9 mouse cellular contexts compared by ENCODE assay signal in the genomic region with DNA sequence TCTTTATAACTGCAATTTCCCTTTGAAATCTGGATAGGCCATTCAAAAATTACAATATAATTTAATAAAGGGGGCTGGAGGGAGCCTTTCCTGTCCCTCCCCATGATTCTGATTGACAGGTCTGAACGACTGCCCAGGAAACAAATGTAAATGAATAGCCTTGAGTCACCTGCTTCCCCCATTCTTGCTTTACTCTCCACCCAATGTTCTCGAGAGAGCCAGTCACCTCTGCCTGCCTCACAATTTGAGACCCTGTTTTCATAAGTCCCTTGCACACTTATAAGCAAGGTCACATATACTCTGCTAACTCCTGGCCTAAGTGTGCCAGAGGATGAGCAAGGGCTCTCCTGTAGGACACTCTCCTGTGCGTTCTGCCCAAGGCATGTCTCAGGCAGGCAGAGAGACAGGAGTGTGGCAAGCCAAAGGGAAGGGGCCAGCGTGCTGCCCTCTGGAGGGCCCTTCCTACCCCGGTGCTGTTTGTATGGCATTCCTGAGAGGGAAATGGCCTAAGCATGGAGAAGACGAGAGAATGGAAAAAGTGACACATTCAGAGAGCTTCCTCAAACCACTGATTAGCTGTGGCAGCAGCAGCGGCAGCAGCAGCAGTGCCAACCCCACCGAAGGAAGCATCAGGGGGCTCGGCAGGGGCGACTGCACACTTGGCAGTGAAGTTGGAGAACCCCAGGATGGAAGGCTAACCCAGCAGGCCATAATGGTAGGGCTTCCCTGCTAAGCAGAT. TPM values are rescaled to one million over a fixed set of nuclear protein-coding genes. Genes with fewer than 3 reads are reported as not detected.
A peak's percentile ranks its signal among the peaks of the same experiment; 100 is the strongest.
DNase-seq lines count a peak whose midpoint lies in the region; ATAC-seq lines count a peak whose summit lies in the region.
"Had no signal": no experiment of that assay in that cellular context is flagged by ENCODE, and none has a peak within 500 bp of the region (broad histone marks: within the 10 kb centered on the region; RNA-seq: fewer than 3 reads in every experiment).

No protein-coding gene starts in this region.

- peak overlapping the region; percentile 17 for H3K9ac ChIP-seq in forebrain, embryonic 13.5 days
- H3K9ac ChIP-seq in intestine, embryonic 16.5 days (ENCODE audit: low read depth, low read length): peak overlapping the region; percentile 21; the same call in 1 of the 2 replicates
- H3K9ac ChIP-seq in neural tube, embryonic 14.5 days (replicated peaks; ENCODE audit: low read depth, low read length): no peak overlapping the region

- H3K4me3 ChIP-seq in forebrain, embryonic 13.5 days: 0 out of 2 replicates have a peak overlapping the region, but pooled peaks have one; percentile 2
- no peak overlapping the region for H3K4me3 ChIP-seq in intestine, embryonic 16.5 days (ENCODE audit: low read length)
- no peak overlapping the region for H3K4me3 ChIP-seq in neural tube, embryonic 14.5 days (ENCODE audit: low read depth, low read length)

- peak overlapping the region; percentile 6 for H3K4me2 ChIP-seq in forebrain, embryonic 13.5 days
- peak overlapping the region; percentile 14 for H3K4me2 ChIP-seq in intestine, embryonic 16.5 days (ENCODE audit: low read depth, low read length)
- peak overlapping the region; percentile 16; the same call in 1 of the 2 replicates for H3K4me2 ChIP-seq in neural tube, embryonic 14.5 days (ENCODE audit: low read depth, low read length)

- H3K36me3 ChIP-seq in forebrain, embryonic 13.5 days (ENCODE audit: poor library complexity, severe bottlenecking): no peaks in the 10 kb centered on the region
- no peaks in the 10 kb centered on the region for H3K36me3 ChIP-seq in intestine, embryonic 16.5 days (ENCODE audit: control insufficient read depth, insufficient read depth, low read length)
- H3K36me3 ChIP-seq in neural tube, embryonic 14.5 days (ENCODE audit: control insufficient read depth, insufficient read depth, low read length): no peaks in the 10 kb centered on the region

- no peaks in the 10 kb centered on the region for H3K27me3 ChIP-seq in forebrain, embryonic 13.5 days
- H3K27me3 ChIP-seq in intestine, embryonic 16.5 days (replicated peaks; ENCODE audit: control insufficient read depth, insufficient read depth, low read length): no peaks in the 10 kb centered on the region
- no peaks in the 10 kb centered on the region for H3K27me3 ChIP-seq in neural tube, embryonic 14.5 days (ENCODE audit: control insufficient read depth, insufficient read depth, low read length)

- peak overlapping the region; percentile 31; the same call in 1 of the 2 replicates for H3K27ac ChIP-seq in forebrain, embryonic 13.5 days
- H3K27ac ChIP-seq in intestine, embryonic 16.5 days (ENCODE audit: low read length): peak overlapping the region; percentile 40
- 0 out of 2 replicates have a peak overlapping the region, but pooled peaks have one; percentile 3 for H3K27ac ChIP-seq in neural tube, embryonic 14.5 days (ENCODE audit: low read depth, low read length)

- peak; percentile 23 for DNase-seq in layer of hippocampus, adult 11-12 months (ENCODE audit: low spot score)
- DNase-seq in layer of hippocampus, postnatal 36 days: no peak
- no peak for DNase-seq in spleen, postnatal 36 days (ENCODE audit: low spot score in 2 of 2)
- no peak for DNase-seq in adrenal gland, postnatal 10 days
- no peak for DNase-seq in right cerebral cortex, postnatal 36 days (ENCODE audit: low spot score in 2 of 2)
- DNase-seq: spleen, adult 18-20 months had no signal

- peaks cover 73% of the 10 kb centered on the region for H3K4me1 ChIP-seq in forebrain, embryonic 13.5 days
- H3K4me1 ChIP-seq in intestine, embryonic 16.5 days (ENCODE audit: control insufficient read depth, insufficient read depth, low read length): peaks cover 65% of the 10 kb centered on the region
- peaks cover 53% of the 10 kb centered on the region for H3K4me1 ChIP-seq in neural tube, embryonic 14.5 days (ENCODE audit: control insufficient read depth, insufficient read depth, low read length)

- H3K9me3 ChIP-seq in forebrain, embryonic 13.5 days (replicated peaks): no peaks in the 10 kb centered on the region
- no peaks in the 10 kb centered on the region for H3K9me3 ChIP-seq in intestine, embryonic 16.5 days (ENCODE audit: control insufficient read depth, low read length)
- H3K9me3 ChIP-seq in neural tube, embryonic 14.5 days (ENCODE audit: control insufficient read depth, low read length): no peaks in the 10 kb centered on the region

- WGBS in forebrain, embryonic 13.5 days: 22% methylated on average over 10 of the region's 10 CpGs
- 26% methylated on average over 10 of the region's 10 CpGs for WGBS in intestine, embryonic 16.5 days
- 20% methylated on average over 10 of the region's 10 CpGs for WGBS in neural tube, embryonic 14.5 days

- no peak for ATAC-seq in forebrain, embryonic 13.5 days
- no peak for ATAC-seq in intestine, embryonic 16.5 days
- ATAC-seq in neural tube, embryonic 14.5 days (ENCODE audit: low read depth): no peak

RNA-seq across cellular contexts. Expression of a gene that starts 5.3 kb away (rescaled TPM):
- 1 to 10 TPM; 8.5 to 9.6 TPM for total RNA-seq in layer of hippocampus, postnatal 36 days (2021)
- 32.5 and 35.3 TPM in 2 replicates for polyA plus RNA-seq in forebrain, embryonic 13.5 days (2015; fragmentation: Nextera tagmentation; extraction: Ambion mirVana)
- 53.2 and 54.4 TPM in 2 replicates for polyA plus RNA-seq in intestine, embryonic 16.5 days (2015; fragmentation: Nextera tagmentation; extraction: Ambion mirVana)
- 7.9 and 23.7 TPM in 2 replicates for polyA plus RNA-seq in neural tube, embryonic 14.5 days (2014; fragmentation: Nextera tagmentation; extraction: Ambion mirVana)
- total RNA-seq in adrenal gland, postnatal 10 days (2021): 10 to 100 TPM; 19.6 to 21.4 TPM

RNA-seq across cellular contexts. Expression of a gene that starts 21.8 kb away (rescaled TPM):
- total RNA-seq in layer of hippocampus, postnatal 36 days (2021): 10 to 100 TPM; 19.0 to 19.7 TPM
- 44.3 and 47.7 TPM in 2 replicates for polyA plus RNA-seq in forebrain, embryonic 13.5 days (2015; fragmentation: Nextera tagmentation; extraction: Ambion mirVana)
- polyA plus RNA-seq in intestine, embryonic 16.5 days (2015; fragmentation: Nextera tagmentation; extraction: Ambion mirVana): 93.7 and 104 TPM in 2 replicates
- polyA plus RNA-seq in neural tube, embryonic 14.5 days (2014; fragmentation: Nextera tagmentation; extraction: Ambion mirVana): 27.7 and 32.1 TPM in 2 replicates
- 10 to 100 TPM; 31.9 to 34.9 TPM for total RNA-seq in adrenal gland, postnatal 10 days (2021)

RNA-seq across cellular contexts. Expression of a gene that starts 22.0 kb away (rescaled TPM):
- 10 to 100 TPM; 45.3 to 50.7 TPM for total RNA-seq in layer of hippocampus, postnatal 36 days (2021)
- 89.0 and 97.3 TPM in 2 replicates for polyA plus RNA-seq in forebrain, embryonic 13.5 days (2015; fragmentation: Nextera tagmentation; extraction: Ambion mirVana)
- 164 and 170 TPM in 2 replicates for polyA plus RNA-seq in intestine, embryonic 16.5 days (2015; fragmentation: Nextera tagmentation; extraction: Ambion mirVana)
- polyA plus RNA-seq in neural tube, embryonic 14.5 days (2014; fragmentation: Nextera tagmentation; extraction: Ambion mirVana): 59.9 and 64.4 TPM in 2 replicates
- 100 to 1,000 TPM; 142 to 147 TPM for total RNA-seq in adrenal gland, postnatal 10 days (2021)

RNA-seq across cellular contexts. Expression of a gene that starts 26.1 kb away (rescaled TPM):
- 10 to 100 TPM; 18.4 to 20.0 TPM for total RNA-seq in layer of hippocampus, postnatal 36 days (2021)
- polyA plus RNA-seq in forebrain, embryonic 13.5 days (2015; fragmentation: Nextera tagmentation; extraction: Ambion mirVana): 33.5 and 39.0 TPM in 2 replicates
- polyA plus RNA-seq in intestine, embryonic 16.5 days (2015; fragmentation: Nextera tagmentation; extraction: Ambion mirVana): 42.4 and 43.1 TPM in 2 replicates
- polyA plus RNA-seq in neural tube, embryonic 14.5 days (2014; fragmentation: Nextera tagmentation; extraction: Ambion mirVana): 30.1 and 33.8 TPM in 2 replicates
- total RNA-seq in adrenal gland, postnatal 10 days (2021): 10 to 100 TPM; 48.5 to 61.7 TPM

RNA-seq across cellular contexts. Expression of a gene that starts 50.2 kb away (rescaled TPM):
- 10 to 100 TPM; 14.5 to 15.4 TPM for total RNA-seq in layer of hippocampus, postnatal 36 days (2021)
- polyA plus RNA-seq in forebrain, embryonic 13.5 days (2015; fragmentation: Nextera tagmentation; extraction: Ambion mirVana): 54.5 and 59.7 TPM in 2 replicates
- 64.8 and 67.4 TPM in 2 replicates for polyA plus RNA-seq in intestine, embryonic 16.5 days (2015; fragmentation: Nextera tagmentation; extraction: Ambion mirVana)
- polyA plus RNA-seq in neural tube, embryonic 14.5 days (2014; fragmentation: Nextera tagmentation; extraction: Ambion mirVana): 44.7 and 49.6 TPM in 2 replicates
- total RNA-seq in adrenal gland, postnatal 10 days (2021): 10 to 100 TPM; 24.0 to 27.1 TPM
